Mouse (Mus musculus) erythroblast, embryonic 14.5 days (primary cell): ENCODE results near the gene Prkag3. TPM values are rescaled to one million over a fixed set of nuclear protein-coding genes. Genes with fewer than 3 reads are reported as not detected.

Experiments used
- H3K27me3 ChIP-seq: 2 replicates; pipeline ENCODE4 v1.6.1; 2012; ENCODE audit warnings: inconsistent platforms; ENCODE audit not compliant: control insufficient read depth
- H3K36me3 ChIP-seq: 2 replicates; pipeline ENCODE4 v1.6.1; 2012; ENCODE audit warnings: mild to moderate bottlenecking, inconsistent platforms; ENCODE audit not compliant: control insufficient read depth
- H3K4me1 ChIP-seq: 2 replicates; pipeline ENCODE4 v1.6.1; 2012; ENCODE audit warnings: inconsistent platforms; ENCODE audit not compliant: control insufficient read depth
- H3K4me3 ChIP-seq: replicated peaks from 2 replicates; pipeline ENCODE3; 2012; ENCODE audit warnings: moderate library complexity, mild to moderate bottlenecking, inconsistent platforms
- H3K9me3 ChIP-seq: 2 replicates; pipeline ENCODE4 v1.6.1; 2012; ENCODE audit warnings: low read length, inconsistent platforms, mixed read lengths; ENCODE audit not compliant: control insufficient read depth
- GATA1 ChIP-seq: IDR thresholded peaks from 2 replicates; pipeline ENCODE4 v1.6.1; 2012; ENCODE audit warnings: low read length, inconsistent platforms, mixed read lengths
- TAL1 ChIP-seq: IDR thresholded peaks from 3 replicates; pipeline ENCODE4 v1.6.1; 2012; ENCODE audit warnings: low read length, inconsistent platforms, mixed read lengths
- polyA plus RNA-seq: library from polyadenylated mRNA; stranded (reverse); fragments of >175 nt; gene quantifications from 2 replicates; pipeline ENCODE4 v1.2.3, GENCODE M21; 2012

Prkag3 gene
- polyA plus RNA-seq, 1 experiment = not detected

DNA sequence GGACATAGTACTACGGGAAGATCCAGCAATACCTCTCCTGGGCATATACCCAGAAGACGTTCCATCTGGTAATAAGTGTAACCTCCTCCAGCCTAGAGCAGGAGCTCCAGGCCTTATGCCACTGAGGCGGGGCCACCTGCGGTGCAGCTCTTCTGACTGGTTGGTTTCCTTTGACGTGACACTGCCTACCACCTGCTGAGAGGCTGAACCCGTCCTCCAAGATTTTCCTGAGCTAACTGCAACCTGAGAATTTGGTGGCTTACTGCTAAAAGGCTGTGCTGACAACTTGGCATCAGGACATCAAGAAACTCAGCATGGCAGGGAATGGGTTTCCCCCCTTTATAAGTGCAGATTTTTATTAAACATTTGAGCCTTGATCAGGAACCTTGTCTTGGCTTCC lies 39.5 kb downstream of the Prkag3 start:
- Histone ChIP-seq H3K27me3 (peaks cover 25% of the 10 kb centered on the region), H3K4me1 (peaks cover 5% of the 10 kb centered on the region), H3K36me3 (no peaks in the 10 kb centered on the region), H3K4me3 (no peak overlapping the region), H3K9me3 (no peaks in the 10 kb centered on the region)
- TF ChIP-seq TAL1 = no peak
- no peak for TF ChIP-seq GATA1

DNA sequence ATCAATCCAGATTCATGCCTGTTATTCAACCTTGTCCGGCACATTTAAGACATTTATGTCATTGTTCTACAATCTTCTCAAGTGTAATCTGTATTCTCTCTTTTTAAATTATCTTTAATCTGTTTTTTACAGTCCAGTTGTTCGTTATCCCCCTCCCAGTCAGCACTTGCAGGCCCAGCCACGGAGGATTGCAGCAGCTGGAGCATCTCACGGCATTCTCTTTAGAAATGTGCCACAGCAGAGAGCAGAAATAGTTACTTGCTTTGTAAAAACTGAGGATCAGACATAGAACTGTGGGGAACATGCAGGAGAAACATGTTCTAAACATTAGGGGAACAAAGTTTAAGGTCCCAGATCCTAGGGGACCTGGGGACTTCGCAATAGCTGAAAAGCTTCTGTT lies 44.0 kb downstream of the Prkag3 start:
- Histone ChIP-seq H3K9me3 (no peaks in the 10 kb centered on the region), H3K36me3 (peaks cover 13% of the 10 kb centered on the region), H3K27me3 (peaks cover 3% of the 10 kb centered on the region), H3K4me1 (no peaks in the 10 kb centered on the region), H3K4me3 (no peak overlapping the region)
- no peak for TF ChIP-seq GATA1
- TF ChIP-seq TAL1 = no peak

DNA sequence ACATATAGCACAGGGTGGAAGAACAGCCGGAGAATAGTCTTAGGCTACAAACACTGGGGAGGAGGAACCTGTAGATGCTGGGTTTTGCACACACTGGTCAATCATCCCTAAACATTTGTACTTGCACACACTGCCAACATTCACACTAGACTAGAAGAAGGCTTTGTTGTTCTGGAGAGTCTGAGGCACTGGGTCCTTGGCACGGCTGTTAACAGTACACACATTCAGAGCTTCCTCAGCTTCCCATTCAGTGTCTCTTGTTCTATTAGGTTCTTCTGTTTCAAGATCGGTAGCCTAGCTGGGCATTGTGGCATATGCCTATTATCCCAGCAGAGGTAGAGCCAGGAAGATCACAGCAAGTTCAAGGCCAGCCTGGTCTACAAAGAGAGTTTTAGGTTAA lies 44.9 kb downstream of the Prkag3 start:
- TF ChIP-seq TAL1 (no peak), GATA1 (no peak)

DNA sequence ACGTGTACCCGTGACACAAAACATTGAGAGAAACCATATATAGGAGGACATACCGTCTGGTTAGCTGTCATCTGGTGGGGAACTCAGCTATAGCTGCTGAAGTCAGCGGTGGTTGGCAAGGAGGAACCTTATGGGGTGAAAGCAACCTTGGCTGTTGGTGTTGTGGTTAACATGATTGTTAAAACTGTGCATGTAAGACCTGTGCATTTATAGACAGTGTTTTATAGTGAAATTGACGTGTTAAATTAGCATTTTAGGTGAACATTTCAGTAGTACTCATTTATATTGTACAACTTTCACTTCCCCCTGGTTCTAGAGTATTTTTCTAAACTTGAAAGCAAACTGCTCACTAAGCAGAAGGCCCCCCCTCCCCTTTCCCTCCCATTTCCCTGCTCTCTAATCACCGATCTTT lies 46.9 kb downstream of the Prkag3 start:
- Histone ChIP-seq H3K4me3 (no peak overlapping the region), H3K4me1 (no peaks in the 10 kb centered on the region), H3K36me3 (peaks cover 37% of the 10 kb centered on the region), H3K27me3 (no peaks in the 10 kb centered on the region), H3K9me3 (no peaks in the 10 kb centered on the region)
- TF ChIP-seq GATA1 (no peak), TAL1 (no peak)

More for the DNA sequence above, 44.9 kb downstream of the Prkag3 start:
- Histone ChIP-seq H3K27me3 (peaks cover 3% of the 10 kb centered on the region), H3K4me1 (no peaks in the 10 kb centered on the region), H3K36me3 (peaks cover 18% of the 10 kb centered on the region), H3K4me3 (no peak overlapping the region), H3K9me3 (no peaks in the 10 kb centered on the region)

DNA sequence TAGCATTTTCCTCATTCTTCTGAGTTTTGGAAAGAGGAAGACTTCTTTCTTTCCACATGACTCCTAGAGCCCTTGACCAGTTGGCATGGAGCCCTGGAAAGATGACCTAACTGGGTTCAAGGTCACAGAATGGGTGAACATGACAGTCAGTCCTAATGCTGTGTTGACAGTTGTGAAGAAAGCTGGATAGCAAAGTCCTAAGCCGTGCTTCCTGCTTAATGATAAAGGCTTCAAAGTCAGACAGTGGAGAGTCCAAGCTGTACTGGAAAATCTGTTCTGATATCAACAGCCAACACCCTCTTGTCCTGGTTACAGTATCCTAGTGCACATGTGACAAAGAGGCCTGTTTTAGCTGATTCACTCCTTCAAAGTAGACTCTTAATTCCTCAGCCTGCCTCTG lies 50.2 kb downstream of the Prkag3 start:
- no peaks in the 10 kb centered on the region for H3K27me3 ChIP-seq
- no peak overlapping the region for H3K4me3 ChIP-seq
- no peaks in the 10 kb centered on the region for H3K9me3 ChIP-seq
- no peaks in the 10 kb centered on the region for H3K4me1 ChIP-seq
- TF ChIP-seq TAL1 (no peak), GATA1 (no peak)
- peaks cover 64% of the 10 kb centered on the region for H3K36me3 ChIP-seq

DNA sequence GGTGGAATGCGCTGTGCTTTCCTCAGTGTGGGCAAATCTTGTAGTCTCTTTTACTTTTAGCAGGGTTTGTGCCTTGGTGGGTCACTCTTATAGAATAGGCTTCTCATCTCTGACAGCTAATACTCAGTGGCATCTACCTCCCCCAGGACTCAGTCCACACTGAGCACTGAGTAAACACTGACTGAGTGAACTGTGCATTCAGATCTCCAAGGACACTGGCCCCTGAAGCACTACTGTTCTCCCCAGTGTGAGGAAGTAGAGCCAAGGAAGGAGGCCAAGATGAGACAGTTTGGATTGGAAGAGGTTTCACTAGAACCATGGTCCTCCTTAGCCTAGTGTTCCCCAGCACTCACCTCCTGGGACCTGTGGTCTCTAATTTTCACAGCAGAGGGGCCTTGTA lies 50.7 kb downstream of the Prkag3 start:
- no peaks in the 10 kb centered on the region for H3K27me3 ChIP-seq
- H3K4me1 ChIP-seq = no peaks in the 10 kb centered on the region
- TF ChIP-seq TAL1 = no peak
- no peak for TF ChIP-seq GATA1
- H3K36me3 ChIP-seq = peaks cover 67% of the 10 kb centered on the region
- H3K4me3 ChIP-seq = no peak overlapping the region
- H3K9me3 ChIP-seq = no peaks in the 10 kb centered on the region

DNA sequence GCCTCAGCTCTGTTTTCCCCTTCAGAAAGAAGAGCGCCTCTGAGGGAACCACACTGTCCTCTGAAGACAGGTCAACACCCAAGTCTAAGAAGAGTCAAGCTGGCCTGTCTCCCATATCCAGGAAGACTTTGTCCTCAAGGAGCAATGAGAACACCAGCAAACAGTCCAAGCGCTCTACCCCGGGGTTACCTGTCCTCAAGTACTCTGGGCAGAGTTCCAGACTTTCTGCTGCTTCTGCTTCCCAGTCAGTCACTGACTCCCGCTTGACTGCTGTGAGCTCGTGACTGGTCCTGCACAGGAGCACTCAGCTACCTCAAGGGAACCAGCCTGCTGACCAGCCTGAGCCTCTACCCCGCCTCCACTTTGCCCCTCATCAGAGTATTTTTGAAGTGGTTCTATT lies 51.6 kb downstream of the Prkag3 start:
- no peaks in the 10 kb centered on the region for H3K9me3 ChIP-seq

DNA sequence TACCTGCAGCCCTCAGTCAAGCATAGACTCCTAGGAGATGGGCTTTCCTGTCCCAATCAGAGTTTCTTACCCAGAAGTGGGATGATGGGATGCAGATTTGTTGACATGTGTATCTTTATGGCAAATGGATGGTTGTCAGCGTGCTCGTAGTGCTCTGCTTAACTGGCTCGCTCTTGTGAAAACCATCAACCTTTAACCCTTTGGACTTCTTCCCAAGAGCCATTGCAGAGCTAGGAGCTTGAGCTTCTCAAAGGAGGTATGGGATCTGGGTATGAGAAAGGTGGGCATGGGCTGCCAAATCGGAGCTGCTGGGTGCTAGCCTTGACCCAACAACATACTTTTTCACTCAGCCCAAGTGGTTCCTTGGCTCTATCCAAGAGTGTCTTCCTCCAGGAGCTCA lies 53.2 kb downstream of the Prkag3 start:
- Histone ChIP-seq H3K4me3 (no peak overlapping the region), H3K36me3 (peaks cover 76% of the 10 kb centered on the region), H3K4me1 (no peaks in the 10 kb centered on the region), H3K27me3 (no peaks in the 10 kb centered on the region), H3K9me3 (no peaks in the 10 kb centered on the region)
- TF ChIP-seq TAL1 = no peak
- no peak for TF ChIP-seq GATA1

More for the DNA sequence above, 51.6 kb downstream of the Prkag3 start:
- H3K36me3 ChIP-seq = peaks cover 68% of the 10 kb centered on the region
- H3K27me3 ChIP-seq = no peaks in the 10 kb centered on the region
- H3K4me1 ChIP-seq = no peaks in the 10 kb centered on the region
- TF ChIP-seq GATA1 (no peak), TAL1 (no peak)
- H3K4me3 ChIP-seq = no peak overlapping the region

DNA sequence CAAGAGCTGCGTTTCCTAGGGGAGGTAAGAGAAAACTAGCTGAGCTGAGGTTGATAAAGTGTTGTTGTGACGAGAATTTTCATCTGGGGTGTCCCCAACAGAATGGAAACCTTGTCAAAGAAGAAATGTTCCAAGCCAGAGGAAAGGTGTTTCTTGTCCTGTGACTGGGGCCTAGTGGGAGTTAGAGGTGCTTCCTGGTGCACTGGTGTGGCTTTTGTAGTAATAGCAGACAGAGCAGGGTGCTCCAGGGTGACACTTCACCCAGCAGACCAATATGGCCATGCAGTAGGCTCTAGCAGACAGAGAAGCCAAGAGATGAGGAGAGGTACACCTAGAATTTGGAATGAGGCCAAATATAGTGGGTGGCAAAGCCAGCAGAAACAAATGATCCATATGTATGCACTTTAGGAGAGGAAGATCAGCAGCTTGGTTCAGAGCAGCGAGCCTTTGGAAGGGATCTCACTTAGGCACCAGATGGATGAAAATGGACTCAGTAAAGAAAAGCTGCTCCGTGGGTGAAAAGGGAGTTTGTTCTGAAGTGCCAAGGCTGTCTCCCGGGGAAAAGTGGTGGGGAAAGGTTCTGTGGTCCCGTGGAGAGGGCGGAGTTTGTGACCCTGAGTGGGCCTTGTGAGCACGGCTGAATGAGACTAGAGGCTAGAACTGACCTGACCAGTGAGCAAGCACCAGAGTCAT lies 55.0 kb downstream of the Prkag3 start:
- H3K36me3 ChIP-seq = peaks cover 82% of the 10 kb centered on the region

More for the DNA sequence above, 55.0 kb downstream of the Prkag3 start:
- TF ChIP-seq TAL1 (no peak), GATA1 (no peak)
- no peaks in the 10 kb centered on the region for H3K4me1 ChIP-seq
- H3K9me3 ChIP-seq = no peaks in the 10 kb centered on the region
- no peak overlapping the region for H3K4me3 ChIP-seq
- no peaks in the 10 kb centered on the region for H3K27me3 ChIP-seq

Other genes with a start within 250 kb of the Prkag3 start
- gene Cnot9, start 243.2 kb downstream of the Prkag3 start, polyA plus RNA-seq = 0.78 and 0.87 TPM in 2 replicates
- gene Plcd4, start 206.3 kb downstream of the Prkag3 start, polyA plus RNA-seq = not detected in 2 replicates
- gene Usp37, start 204.9 kb downstream of the Prkag3 start, polyA plus RNA-seq = 0.08 and 0.14 TPM in 2 replicates
- 0.34 and 0.41 TPM in 2 replicates for gene Zfp142, start 161.0 kb downstream of the Prkag3 start, polyA plus RNA-seq
- gene Bcs1l, start 160.9 kb downstream of the Prkag3 start, polyA plus RNA-seq = 0.06 and 0.18 TPM in 2 replicates
- 1.2 and 1.4 TPM in 2 replicates for gene Rnf25, start 147.8 kb downstream of the Prkag3 start, polyA plus RNA-seq
- gene Stk36, start 147.8 kb downstream of the Prkag3 start, polyA plus RNA-seq = not detected in 2 replicates
- gene Ttll4, start 87.5 kb downstream of the Prkag3 start, polyA plus RNA-seq = 0.12 and 0.24 TPM in 2 replicates
- 0.02 and 0.05 TPM in 2 replicates for gene Cyp27a1, start 35.6 kb downstream of the Prkag3 start, polyA plus RNA-seq
- not detected in 2 replicates for gene Wnt6, start 22.7 kb upstream of the Prkag3 start, polyA plus RNA-seq
- gene Wnt10a, start 42.3 kb upstream of the Prkag3 start, polyA plus RNA-seq = 0.02 and 0.04 TPM in 2 replicates
- gene Cdk5r2, start 105.7 kb upstream of the Prkag3 start, polyA plus RNA-seq = not detected in 2 replicates
- not detected in 2 replicates for gene Fev, start 136.2 kb upstream of the Prkag3 start, polyA plus RNA-seq
- gene Cryba2, start 143.9 kb upstream of the Prkag3 start, polyA plus RNA-seq = not detected in 2 replicates
- gene Cfap65, start 186.4 kb upstream of the Prkag3 start, polyA plus RNA-seq = not detected in 2 replicates
- gene Ihh, start 202.5 kb upstream of the Prkag3 start, polyA plus RNA-seq = 0.06 and 0.19 TPM in 2 replicates